Mouse (Mus musculus) MEL (cell line): ENCODE data around the gene Dlg2.

Experiments used
- CTCF ChIP-seq, 3 experiments: IDR thresholded peaks in 2 of 3; conservative IDR thresholded peaks in 1 of 3; 2 replicates each; pipeline ENCODE4 v1.5.1; 2011 to 2012; ENCODE audit warnings: low read length in 3 of 3, low read depth in 2 of 3, mild to moderate bottlenecking in 2 of 3, improper control_type of control experiment in 1 of 3, inconsistent platforms in 1 of 3, mixed read lengths in 1 of 3, moderate library complexity in 1 of 3; ENCODE audit not compliant: control insufficient read depth in 1 of 3, insufficient read depth in 1 of 3, poor library complexity in 1 of 3, severe bottlenecking in 1 of 3
- EP300 ChIP-seq, 2 experiments: IDR thresholded peaks; 2 replicates each; pipeline ENCODE4 v1.6.1; 2011; ENCODE audit warnings: improper control_type of control experiment in 2 of 2, low read length in 2 of 2, low read depth in 1 of 2, mild to moderate bottlenecking in 1 of 2
- MAFK ChIP-seq: IDR thresholded peaks from 2 replicates; pipeline ENCODE4 v1.6.1; 2011; ENCODE audit warnings: low read depth, mild to moderate bottlenecking, low read length, improper control_type of control experiment, borderline replicate concordance
- MAZ ChIP-seq: IDR thresholded peaks from 2 replicates; pipeline ENCODE4 v1.6.1; 2012; ENCODE audit warnings: low read depth, mild to moderate bottlenecking, inconsistent platforms, low read length, improper control_type of control experiment
- POLR2A ChIP-seq, 2 experiments: IDR thresholded peaks; 2 replicates each; pipeline ENCODE4 v1.6.1; 2011 to 2012; ENCODE audit warnings: low read length in 2 of 2, mild to moderate bottlenecking in 2 of 2, control low read depth in 1 of 2, improper control_type of control experiment in 1 of 2, low read depth in 1 of 2, moderate library complexity in 1 of 2; ENCODE audit not compliant: control insufficient read depth in 1 of 2, insufficient read depth in 1 of 2, poor library complexity in 1 of 2
- POLR2AphosphoS5 ChIP-seq: IDR thresholded peaks from 2 replicates; pipeline ENCODE4 v1.6.1; 2012; ENCODE audit warnings: low read depth, borderline replicate concordance, mild to moderate bottlenecking, inconsistent platforms, low read length, moderate library complexity, mixed read lengths
- TCF12 ChIP-seq: IDR thresholded peaks from 2 replicates; pipeline ENCODE4 v1.6.1; 2014; ENCODE audit warnings: low read depth, mild to moderate bottlenecking, inconsistent platforms, low read length, improper control_type of control experiment, moderate library complexity
- USF1 ChIP-seq: IDR thresholded peaks from 2 replicates; pipeline ENCODE4 v1.6.1; 2014; ENCODE audit warnings: low read depth, mild to moderate bottlenecking, inconsistent platforms, low read length, improper control_type of control experiment, moderate library complexity
- ZMIZ1 ChIP-seq: IDR thresholded peaks from 2 replicates; pipeline ENCODE4 v1.6.1; 2012; ENCODE audit warnings: low read depth, mild to moderate bottlenecking, inconsistent platforms, low read length, improper control_type of control experiment, moderate library complexity
- ZNF384 ChIP-seq: IDR thresholded peaks from 2 replicates; pipeline ENCODE4 v1.6.1; 2012; ENCODE audit warnings: low read depth, mild to moderate bottlenecking, inconsistent platforms, low read length, improper control_type of control experiment

DNA sequence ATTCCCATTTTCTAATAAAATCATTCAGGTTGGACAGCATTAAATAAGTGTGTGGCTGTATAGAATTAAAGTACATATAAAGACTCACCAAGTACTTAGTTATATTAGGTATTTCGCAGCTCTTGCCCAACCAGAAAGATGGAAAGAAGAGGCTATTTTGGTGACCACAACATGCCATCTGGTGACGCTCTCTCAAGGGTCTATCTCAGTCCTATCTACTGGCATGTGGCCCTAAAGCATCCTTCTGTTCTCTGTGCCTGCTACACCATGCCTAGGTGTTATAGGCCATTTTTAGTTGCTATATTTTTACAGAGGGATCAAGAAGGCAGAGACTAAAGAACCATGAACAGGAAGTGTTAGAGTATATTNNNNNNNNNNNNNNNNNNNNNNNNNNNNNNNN, 1629.5 kb downstream of the Dlg2 start:
- no peak for TF ChIP-seq CTCF (IDR thresholded peaks at IDR 0.05 in 2 of 3, conservative IDR thresholded peaks at IDR 0.05 in 1 of 3; ENCODE audit: control insufficient read depth in 1 of 3, insufficient read depth in 1 of 3, low read depth in 2 of 3, low read length in 3 of 3, poor library complexity in 1 of 3, severe bottlenecking in 1 of 3)
- TF ChIP-seq USF1, result no peak
- no peak for TF ChIP-seq MAFK
- no peak for TF ChIP-seq POLR2A (IDR thresholded peaks at IDR 0.05; ENCODE audit: control insufficient read depth in 1 of 2, insufficient read depth in 1 of 2, low read depth in 1 of 2, low read length in 2 of 2, poor library complexity in 1 of 2)
- TF ChIP-seq POLR2AphosphoS5, result no peak
- no peak for TF ChIP-seq ZMIZ1
- no peak for TF ChIP-seq TCF12
- TF ChIP-seq EP300 (IDR thresholded peaks at IDR 0.05; ENCODE audit: low read depth in 1 of 2, low read length in 2 of 2), result no peak
- no peak for TF ChIP-seq ZNF384
- TF ChIP-seq MAZ, result no peak
